Mouse (Mus musculus): ENCODE measurements around the gene Hist1h2bf. TPM values are rescaled to one million over a fixed set of nuclear protein-coding genes. Genes with fewer than 3 reads are reported as not detected.
"Not testable (repeated sequence)": the region's sequence is repeated elsewhere in the genome, so short reads cannot be mapped to it uniquely, and the experiment has no call there.

Gene Hist1h2bf
- polyA plus RNA-seq, 1 experiment = 5.7 TPM

GRCm38 (mm10) chr13:23556906-23557305 lies 17.1 kb downstream of the Hist1h2bf start:
- TF ChIP-seq CTCF (IDR thresholded peaks at IDR 0.05; ENCODE audit: borderline replicate concordance, insufficient read depth, low read length) = no peak
- TF ChIP-seq POLR2A (IDR thresholded peaks at IDR 0.05; ENCODE audit: low read depth, low read length) = no peak
- peak overlapping the region; percentile 62 for H3K27ac ChIP-seq (ENCODE audit: insufficient read depth, low read length)
- peak overlapping the region; percentile 17; the same call in 1 of the 2 replicates for H3K4me3 ChIP-seq (ENCODE audit: insufficient read depth, low read length)
- peaks cover 3% of the 10 kb centered on the region; the same call in 1 of the 2 replicates for H3K4me1 ChIP-seq (ENCODE audit: control insufficient read depth, insufficient read depth, low read length)

GRCm38 (mm10) chr13:23555839-23556416 lies 18.1 kb downstream of the Hist1h2bf start:
- TF ChIP-seq POLR2A (IDR thresholded peaks at IDR 0.05; ENCODE audit: low read depth, low read length) (peak; percentile 91), CTCF (IDR thresholded peaks at IDR 0.05; ENCODE audit: borderline replicate concordance, insufficient read depth, low read length) (no peak)
- peak overlapping the region; percentile 97 for H3K27ac ChIP-seq (ENCODE audit: insufficient read depth, low read length)
- H3K4me1 ChIP-seq (ENCODE audit: control insufficient read depth, insufficient read depth, low read length) = peaks cover 3% of the 10 kb centered on the region; the same call in 1 of the 2 replicates
- peak overlapping the region; percentile 58 for H3K4me3 ChIP-seq (ENCODE audit: insufficient read depth, low read length)

- Histone ChIP-seq H3K4me1 (ENCODE audit: control insufficient read depth, insufficient read depth, low read length) (peaks cover 3% of the 10 kb centered on the region; the same call in 1 of the 2 replicates), H3K4me3 (ENCODE audit: insufficient read depth, low read length) (peak overlapping the region; percentile 58), H3K27ac (ENCODE audit: insufficient read depth, low read length) (peak overlapping the region; percentile 97)
- TF ChIP-seq CTCF (IDR thresholded peaks at IDR 0.05; ENCODE audit: borderline replicate concordance, insufficient read depth, low read length) (no peak), POLR2A (IDR thresholded peaks at IDR 0.05; ENCODE audit: low read depth, low read length) (peak; percentile 99)
Observed at GRCm38 (mm10) chr13:23554925-23555838, 18.8 kb downstream of the Hist1h2bf start.

GRCm38 (mm10) chr13:23554393-23554792 lies 19.6 kb downstream of the Hist1h2bf start:
- H3K4me3 ChIP-seq (ENCODE audit: insufficient read depth, low read length) = no peak overlapping the region
- peaks cover 3% of the 10 kb centered on the region; the same call in 1 of the 2 replicates for H3K4me1 ChIP-seq (ENCODE audit: control insufficient read depth, insufficient read depth, low read length)
- no peak for TF ChIP-seq POLR2A (IDR thresholded peaks at IDR 0.05; ENCODE audit: low read depth, low read length)
- no peak for TF ChIP-seq CTCF (IDR thresholded peaks at IDR 0.05; ENCODE audit: borderline replicate concordance, insufficient read depth, low read length)

GRCm38 (mm10) chr13:23552962-23553361 lies 21.0 kb downstream of the Hist1h2bf start, which contains the start of gene Hist1h1d:
Gene Hist1h1d (plus strand): TSS chr13:23553262.
- TF ChIP-seq POLR2A (IDR thresholded peaks at IDR 0.05; ENCODE audit: low read depth, low read length) (no peak), CTCF (IDR thresholded peaks at IDR 0.05; ENCODE audit: borderline replicate concordance, insufficient read depth, low read length) (no peak)
- peaks cover 3% of the 10 kb centered on the region; the same call in 1 of the 2 replicates for H3K4me1 ChIP-seq (ENCODE audit: control insufficient read depth, insufficient read depth, low read length)
- peak within 1 kb of the TSS; percentile 45; the same call in 1 of the 2 replicates for H3K27ac ChIP-seq (ENCODE audit: insufficient read depth, low read length)
- no peak within 1 kb of the TSS for H3K4me3 ChIP-seq (ENCODE audit: insufficient read depth, low read length)

More at GRCm38 (mm10) chr13:23554393-23554792, 19.6 kb downstream of the Hist1h2bf start:
- peak overlapping the region; percentile 86 for H3K27ac ChIP-seq (ENCODE audit: insufficient read depth, low read length)

- H3K27ac ChIP-seq (ENCODE audit: insufficient read depth, low read length) = peak overlapping the region; percentile 45
- H3K4me3 ChIP-seq (ENCODE audit: insufficient read depth, low read length) = no peak overlapping the region
- TF ChIP-seq CTCF (IDR thresholded peaks at IDR 0.05; ENCODE audit: borderline replicate concordance, insufficient read depth, low read length) (no peak), POLR2A (IDR thresholded peaks at IDR 0.05; ENCODE audit: low read depth, low read length) (no peak)
- H3K4me1 ChIP-seq (ENCODE audit: control insufficient read depth, insufficient read depth, low read length) = peaks cover 3% of the 10 kb centered on the region; the same call in 1 of the 2 replicates
Observed at GRCm38 (mm10) chr13:23551931-23552914, 21.8 kb downstream of the Hist1h2bf start.

- TF ChIP-seq POLR2A (IDR thresholded peaks at IDR 0.05; ENCODE audit: low read depth, low read length) = peak; percentile 98
- H3K4me1 ChIP-seq (ENCODE audit: control insufficient read depth, insufficient read depth, low read length) = not testable (repeated sequence)
- H3K27ac ChIP-seq (ENCODE audit: insufficient read depth, low read length) = peak within 1 kb of the TSS; percentile 89
- peak within 1 kb of the TSS; percentile 44 for H3K4me3 ChIP-seq (ENCODE audit: insufficient read depth, low read length)
Observed at GRCm38 (mm10) chr13:23551146-23551834, 22.7 kb downstream of the Hist1h2bf start, which contains the start of gene Hist1h4f. Gene Hist1h4f (minus strand): TSS chr13:23551648.

GRCm38 (mm10) chr13:23550761-23551145 lies 23.2 kb downstream of the Hist1h2bf start:
- peak overlapping the region; percentile 44 for H3K4me3 ChIP-seq (ENCODE audit: insufficient read depth, low read length)
- peak; percentile 86 for TF ChIP-seq POLR2A (IDR thresholded peaks at IDR 0.05; ENCODE audit: low read depth, low read length)
- TF ChIP-seq CTCF (IDR thresholded peaks at IDR 0.05; ENCODE audit: borderline replicate concordance, insufficient read depth, low read length) = no peak
- peak overlapping the region; percentile 89 for H3K27ac ChIP-seq (ENCODE audit: insufficient read depth, low read length)
- no peaks in the 10 kb centered on the region; the same call in 1 of the 2 replicates for H3K4me1 ChIP-seq (ENCODE audit: control insufficient read depth, insufficient read depth, low read length)
